Mouse (Mus musculus): ENCODE results near the gene Slc6a6. TPM values are rescaled to one million over a fixed set of nuclear protein-coding genes. Genes with fewer than 3 reads are reported as not detected.
A peak's percentile ranks its signal among the peaks of the same experiment; 100 is the strongest.

The Slc6a6 gene
- polyA plus RNA-seq, 1 experiment from 2014 or later = 109 TPM

DNA sequence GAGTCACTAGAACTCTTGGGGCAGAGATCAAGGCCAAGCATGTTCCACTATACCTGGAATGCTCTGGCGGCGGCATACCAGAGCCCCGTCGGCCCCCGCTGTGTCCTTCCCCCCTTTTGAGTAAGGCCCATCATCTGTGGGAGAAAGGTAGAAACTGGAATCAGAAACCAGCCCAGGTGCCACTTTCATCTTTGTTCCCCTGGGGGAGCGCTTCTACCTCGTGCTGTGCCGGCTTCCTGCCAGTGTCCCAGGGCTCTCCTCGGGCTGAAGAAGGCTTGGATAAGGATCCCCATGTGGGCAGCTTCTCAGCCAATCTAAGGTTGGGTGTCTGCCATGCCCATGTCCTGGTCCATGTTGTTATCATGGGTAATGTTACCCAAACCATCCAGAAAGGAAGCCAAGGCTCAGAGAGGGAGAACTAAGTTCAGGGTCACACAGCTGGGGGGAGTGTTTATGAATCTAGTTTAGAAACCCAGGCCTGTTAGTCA, 104.5 kb downstream of the Slc6a6 start:
- 75% methylated on average over 9 of the region's 9 CpGs for WGBS
- TF ChIP-seq CTCF (IDR thresholded peaks at IDR 0.05; ENCODE audit: low read depth) = no peak
- Histone ChIP-seq H3K27me3 (replicated peaks; ENCODE audit: control insufficient read depth, insufficient read depth, low read length) (no peaks in the 10 kb centered on the region), H3K4me3 (ENCODE audit: low read depth, low read length) (no peak overlapping the region), H3K27ac (ENCODE audit: low read depth, low read length) (no peak overlapping the region), H3K9me3 (ENCODE audit: control insufficient read depth) (no peaks in the 10 kb centered on the region), H3K4me2 (replicated peaks; ENCODE audit: low read depth) (no peak overlapping the region), H3K36me3 (ENCODE audit: control insufficient read depth, insufficient read depth) (no peaks in the 10 kb centered on the region), H3K9ac (ENCODE audit: low read depth, low read length) (no peak overlapping the region), H3K4me1 (replicated peaks; ENCODE audit: control insufficient read depth, insufficient read depth, low read length) (no peaks in the 10 kb centered on the region)
- no peak for ATAC-seq

DNA sequence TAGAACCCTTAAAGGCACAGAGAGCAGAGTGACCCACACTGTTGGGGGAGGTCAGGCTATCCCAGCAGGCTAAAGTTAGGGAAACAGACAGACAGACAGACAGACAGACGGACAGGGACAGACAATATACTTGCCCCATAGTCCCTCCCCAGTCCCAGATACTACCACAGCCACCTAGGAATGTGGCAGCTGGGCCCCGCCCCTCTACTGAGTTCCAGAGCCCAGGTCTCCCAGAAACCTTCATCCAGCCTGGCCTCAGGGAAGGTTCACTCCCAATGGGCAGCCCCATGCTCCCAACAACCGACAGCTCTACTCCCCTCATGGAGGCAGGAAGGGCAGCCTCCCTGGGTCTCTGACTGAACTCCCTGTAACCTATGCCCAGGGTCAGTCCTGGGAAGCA, 111.8 kb downstream of the Slc6a6 start:
- peak; percentile 66 for ATAC-seq
- 40% methylated on average over 3 of the region's 3 CpGs for WGBS
- no peaks in the 10 kb centered on the region for H3K27me3 ChIP-seq (replicated peaks; ENCODE audit: control insufficient read depth, insufficient read depth, low read length)
- H3K27ac ChIP-seq (ENCODE audit: low read depth, low read length) = no peak overlapping the region
- peak overlapping the region; percentile 61 for H3K4me2 ChIP-seq (replicated peaks; ENCODE audit: low read depth)
- peak overlapping the region; percentile 17 for H3K4me3 ChIP-seq (ENCODE audit: low read depth, low read length)
- H3K4me1 ChIP-seq (replicated peaks; ENCODE audit: control insufficient read depth, insufficient read depth, low read length) = 0 out of 2 replicates have a peak, but pooled peaks cover 4% of the 10 kb centered on the region
- H3K36me3 ChIP-seq (ENCODE audit: control insufficient read depth, insufficient read depth) = no peaks in the 10 kb centered on the region
- H3K9ac ChIP-seq (ENCODE audit: low read depth, low read length) = no peak overlapping the region
- TF ChIP-seq CTCF (IDR thresholded peaks at IDR 0.05; ENCODE audit: low read depth) = no peak
- H3K9me3 ChIP-seq (ENCODE audit: control insufficient read depth) = no peaks in the 10 kb centered on the region

DNA sequence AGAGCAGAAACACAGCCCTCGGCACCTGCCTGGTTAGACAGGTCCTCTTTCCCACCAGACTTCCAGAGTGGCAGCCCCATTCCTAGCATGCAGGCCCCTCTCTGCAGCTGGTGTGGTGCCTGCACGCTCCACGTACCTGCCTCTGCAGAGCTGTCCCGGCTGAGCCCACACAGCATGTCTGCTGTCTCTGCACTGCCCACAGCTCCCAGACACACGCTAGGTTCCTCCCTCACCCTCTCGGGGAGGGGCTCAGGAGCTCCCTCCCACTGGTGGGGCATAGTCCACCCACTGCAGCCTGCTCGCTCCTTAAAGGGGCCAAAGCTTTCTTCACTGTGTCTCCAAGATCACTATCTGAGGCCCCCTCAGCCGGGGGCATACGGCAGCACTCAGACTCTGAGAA, 112.2 kb downstream of the Slc6a6 start:
- H3K4me3 ChIP-seq (ENCODE audit: low read depth, low read length) = peak overlapping the region; percentile 17
- H3K27me3 ChIP-seq (replicated peaks; ENCODE audit: control insufficient read depth, insufficient read depth, low read length) = no peaks in the 10 kb centered on the region
- no peak overlapping the region for H3K27ac ChIP-seq (ENCODE audit: low read depth, low read length)
- ATAC-seq = peak; percentile 78
- 0 out of 2 replicates have a peak, but pooled peaks cover 4% of the 10 kb centered on the region for H3K4me1 ChIP-seq (replicated peaks; ENCODE audit: control insufficient read depth, insufficient read depth, low read length)
- 18% methylated on average over 9 of the region's 9 CpGs for WGBS
- H3K36me3 ChIP-seq (ENCODE audit: control insufficient read depth, insufficient read depth) = no peaks in the 10 kb centered on the region
- peak overlapping the region; percentile 61 for H3K4me2 ChIP-seq (replicated peaks; ENCODE audit: low read depth)
- no peaks in the 10 kb centered on the region for H3K9me3 ChIP-seq (ENCODE audit: control insufficient read depth)
- no peak overlapping the region for H3K9ac ChIP-seq (ENCODE audit: low read depth, low read length)
- 0 out of 2 replicates have a peak, but pooled peaks have one; percentile 6 for TF ChIP-seq CTCF (IDR thresholded peaks at IDR 0.05; ENCODE audit: low read depth)

GRCm38 (mm10) chr6:91796736-91797135, 112.9 kb downstream of the Slc6a6 start:
- 0 out of 2 replicates have a peak, but pooled peaks cover 4% of the 10 kb centered on the region for H3K4me1 ChIP-seq (replicated peaks; ENCODE audit: control insufficient read depth, insufficient read depth, low read length)
- no peak for ATAC-seq
- no peak overlapping the region for H3K9ac ChIP-seq (ENCODE audit: low read depth, low read length)
- H3K36me3 ChIP-seq (ENCODE audit: control insufficient read depth, insufficient read depth) = no peaks in the 10 kb centered on the region
- no peak overlapping the region for H3K27ac ChIP-seq (ENCODE audit: low read depth, low read length)
- no peaks in the 10 kb centered on the region for H3K9me3 ChIP-seq (ENCODE audit: control insufficient read depth)
- no peak overlapping the region for H3K4me3 ChIP-seq (ENCODE audit: low read depth, low read length)
- WGBS = 87% methylated on average over 4 of the region's 4 CpGs
- no peak overlapping the region for H3K4me2 ChIP-seq (replicated peaks; ENCODE audit: low read depth)
- no peaks in the 10 kb centered on the region for H3K27me3 ChIP-seq (replicated peaks; ENCODE audit: control insufficient read depth, insufficient read depth, low read length)
- no peak for TF ChIP-seq CTCF (IDR thresholded peaks at IDR 0.05; ENCODE audit: low read depth)

GRCm38 (mm10) chr6:91798496-91798895, 114.6 kb downstream of the Slc6a6 start:
- H3K27ac ChIP-seq (ENCODE audit: low read depth, low read length) = no peak overlapping the region
- no peaks in the 10 kb centered on the region for H3K9me3 ChIP-seq (ENCODE audit: control insufficient read depth)
- no peak overlapping the region for H3K4me3 ChIP-seq (ENCODE audit: low read depth, low read length)
- ATAC-seq = no peak
- TF ChIP-seq CTCF (IDR thresholded peaks at IDR 0.05; ENCODE audit: low read depth) = no peak
- no peaks in the 10 kb centered on the region for H3K36me3 ChIP-seq (ENCODE audit: control insufficient read depth, insufficient read depth)
- no peak overlapping the region for H3K9ac ChIP-seq (ENCODE audit: low read depth, low read length)
- H3K27me3 ChIP-seq (replicated peaks; ENCODE audit: control insufficient read depth, insufficient read depth, low read length) = no peaks in the 10 kb centered on the region
- no peak overlapping the region for H3K4me2 ChIP-seq (replicated peaks; ENCODE audit: low read depth)
- WGBS = 64% methylated on average over 12 of the region's 12 CpGs
- 0 out of 2 replicates have a peak, but pooled peaks cover 4% of the 10 kb centered on the region for H3K4me1 ChIP-seq (replicated peaks; ENCODE audit: control insufficient read depth, insufficient read depth, low read length)

DNA sequence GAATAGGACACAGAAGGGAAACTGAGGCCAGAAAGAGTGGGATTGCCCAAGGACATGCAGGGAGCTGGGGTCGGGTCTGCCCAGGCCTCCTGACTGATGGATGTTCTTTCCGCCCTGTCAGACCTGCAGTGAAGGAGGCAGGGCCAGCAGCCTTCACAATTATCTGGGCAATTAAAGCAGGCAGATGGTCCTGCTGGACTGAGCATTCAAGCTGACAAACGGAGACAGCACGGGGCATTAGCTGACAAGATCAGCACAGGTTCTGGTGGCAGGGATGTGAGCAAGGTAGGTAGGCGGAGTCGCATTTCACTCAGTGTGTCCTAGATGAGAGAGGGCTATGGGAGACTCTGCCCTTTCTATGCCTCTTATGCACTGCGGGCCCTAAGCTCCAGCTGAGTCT, 120.3 kb downstream of the Slc6a6 start:
- WGBS = 49% methylated on average over 7 of the region's 7 CpGs
- ATAC-seq = no peak
- no peak overlapping the region for H3K4me2 ChIP-seq (replicated peaks; ENCODE audit: low read depth)
- no peaks in the 10 kb centered on the region for H3K4me1 ChIP-seq (replicated peaks; ENCODE audit: control insufficient read depth, insufficient read depth, low read length)
- H3K36me3 ChIP-seq (ENCODE audit: control insufficient read depth, insufficient read depth) = no peaks in the 10 kb centered on the region
- no peak overlapping the region for H3K27ac ChIP-seq (ENCODE audit: low read depth, low read length)
- H3K9ac ChIP-seq (ENCODE audit: low read depth, low read length) = no peak overlapping the region
- peaks cover 29% of the 10 kb centered on the region for H3K27me3 ChIP-seq (replicated peaks; ENCODE audit: control insufficient read depth, insufficient read depth, low read length)
- no peak overlapping the region for H3K4me3 ChIP-seq (ENCODE audit: low read depth, low read length)
- no peaks in the 10 kb centered on the region for H3K9me3 ChIP-seq (ENCODE audit: control insufficient read depth)
- TF ChIP-seq CTCF (IDR thresholded peaks at IDR 0.05; ENCODE audit: low read depth) = no peak

Data from intestine, postnatal 0 days (tissue).